Mouse (Mus musculus) frontal cortex, postnatal 14 days (tissue): ENCODE measurements around the gene Gm5737.

Experiments
- DNase-seq, 2 experiments: peaks; one replicate each; pipeline ENCODE4 v3.0.0; 2022; ENCODE audit warnings: low spot score in 2 of 2

Gene Gm5737

DNA sequence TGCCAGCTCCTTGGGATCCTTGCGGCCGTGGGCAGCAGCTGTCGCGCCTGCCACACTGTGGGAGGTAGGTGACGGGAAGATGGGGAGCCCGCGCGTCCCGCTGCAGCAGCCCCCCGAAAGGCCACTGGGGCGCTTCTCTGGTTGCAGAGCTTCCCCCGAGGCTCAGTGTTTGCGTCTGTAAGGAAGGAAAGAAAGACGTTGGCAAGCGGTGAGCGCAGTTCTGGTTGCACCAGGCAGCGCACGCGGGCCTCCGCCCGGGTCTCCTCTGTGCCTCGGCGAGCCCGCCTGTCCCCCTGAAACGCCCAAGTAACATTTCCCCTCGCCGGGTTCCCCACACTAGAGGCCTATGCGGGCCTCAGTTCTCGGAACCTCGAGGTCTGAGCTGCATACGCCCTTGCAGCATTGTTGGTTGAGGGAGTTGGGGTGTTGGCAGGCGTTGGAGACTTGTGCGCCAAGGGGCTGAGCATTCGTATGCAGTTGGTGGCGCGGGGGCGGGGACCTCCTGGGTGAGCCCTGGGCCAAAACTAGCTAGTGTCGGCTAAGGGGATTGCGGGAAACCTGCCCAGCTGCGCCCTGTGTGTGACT is 31.0 kb downstream of the Gm5737 start:
- DNase-seq: peak; percentile 78 to 84

- no peak for DNase-seq
Observed at GRCm38 (mm10) chr7:120843852-120844435, 31.8 kb downstream of the Gm5737 start.

DNA sequence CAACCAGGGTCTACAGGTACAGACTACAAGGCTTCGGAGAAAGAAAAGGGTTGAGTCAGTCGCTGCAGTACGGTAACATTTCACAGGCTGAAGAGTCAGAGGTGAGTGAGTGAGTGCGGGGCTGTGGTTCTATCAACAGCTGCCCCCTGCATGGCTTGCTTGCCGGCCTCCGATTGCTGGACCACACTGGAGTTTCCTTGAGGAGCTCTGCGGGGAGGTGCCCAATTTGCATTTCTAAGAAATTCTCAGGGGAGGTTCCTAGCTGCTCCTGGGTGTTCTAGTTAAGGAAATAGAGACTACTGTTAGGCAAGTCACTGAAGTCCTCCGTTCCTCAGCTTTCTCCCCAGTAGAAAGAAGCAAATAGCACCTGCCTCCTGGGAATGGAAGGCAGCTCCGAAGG is 32.5 kb downstream of the Gm5737 start:
- no peak for DNase-seq

DNA sequence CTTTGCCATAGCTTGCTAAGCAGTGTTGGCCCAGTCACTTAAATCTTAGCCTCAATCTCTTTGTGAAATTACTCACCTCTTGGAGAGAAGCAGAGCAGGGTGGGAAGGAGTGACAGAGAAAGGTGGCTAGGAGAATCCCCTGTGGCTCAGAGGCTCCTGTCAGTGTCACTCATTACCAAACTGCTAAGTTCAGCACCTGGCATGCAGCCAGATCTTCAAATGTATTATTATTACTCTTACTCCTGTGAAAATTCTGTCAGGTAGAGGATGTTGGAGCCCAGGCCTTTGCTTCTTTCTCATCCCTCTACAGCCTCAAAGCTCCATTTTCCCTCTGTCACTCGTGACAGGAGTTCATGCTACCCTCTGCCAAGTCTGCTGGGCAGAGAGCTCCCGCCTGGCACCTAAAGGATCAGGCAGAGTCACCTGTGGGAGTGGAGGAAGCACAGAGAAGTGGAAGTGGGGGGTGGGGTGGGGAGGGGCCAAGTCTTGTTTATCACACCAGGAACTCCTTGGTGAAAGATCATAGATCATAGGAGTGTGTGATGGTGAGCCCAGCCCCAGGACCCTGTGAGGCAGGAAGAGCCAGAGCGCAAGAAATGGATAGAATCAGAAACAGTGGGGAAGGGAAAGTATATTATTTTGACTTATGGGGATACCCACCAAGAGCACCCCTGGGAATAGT is 36.8 kb downstream of the Gm5737 start:
- no peak for DNase-seq

DNA sequence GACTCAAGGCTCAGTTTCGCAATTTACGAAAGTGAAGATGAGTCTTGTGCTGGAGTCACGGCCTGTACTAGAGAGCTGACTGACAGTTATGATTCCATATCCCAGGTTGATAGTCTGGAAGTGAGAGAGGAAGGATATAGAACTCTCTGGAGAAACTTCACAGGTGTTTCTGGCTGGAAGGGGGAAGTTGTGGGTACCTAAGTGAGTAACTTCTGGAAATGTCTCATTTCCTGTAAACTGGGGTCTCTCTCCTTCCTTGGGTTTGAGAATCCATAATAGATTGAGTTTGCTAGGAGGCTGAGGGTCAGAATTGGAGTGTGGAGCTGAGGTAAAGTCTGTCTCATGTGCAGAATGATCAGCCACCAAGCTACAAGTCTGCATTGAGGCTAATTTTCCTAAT is 38.0 kb downstream of the Gm5737 start:
- no peak for DNase-seq

- DNase-seq: no peak
Observed at GRCm38 (mm10) chr7:120859854-120860253, 47.7 kb downstream of the Gm5737 start.

- DNase-seq: no peak
Observed at GRCm38 (mm10) chr7:120860799-120861487, 48.8 kb downstream of the Gm5737 start.

- no peak for DNase-seq
Observed at GRCm38 (mm10) chr7:120861488-120862047, 49.4 kb downstream of the Gm5737 start.

DNA sequence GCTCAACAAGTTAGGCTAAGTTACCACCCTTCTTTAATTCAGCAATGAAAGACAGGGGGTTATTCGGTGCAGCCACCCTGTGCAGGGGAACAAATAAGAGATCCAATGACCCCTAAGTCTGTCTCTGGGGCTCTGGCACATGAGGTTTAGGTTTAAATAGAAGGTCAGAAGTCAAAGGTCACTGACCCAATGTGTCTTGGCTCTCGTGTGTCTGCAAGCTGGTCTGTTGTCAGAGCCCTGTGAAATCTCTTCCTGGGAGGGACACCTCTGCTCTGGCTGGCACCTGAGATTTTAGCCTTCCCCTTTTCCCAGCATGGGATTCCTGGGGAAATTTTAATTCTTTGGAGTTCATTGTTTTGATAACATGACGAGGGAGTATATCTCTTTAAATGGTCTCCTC is 50.0 kb downstream of the Gm5737 start:
- DNase-seq: no peak

- no peak for DNase-seq
Observed at GRCm38 (mm10) chr7:120862626-120863025, 50.5 kb downstream of the Gm5737 start.

- DNase-seq: no peak
Observed at GRCm38 (mm10) chr7:120863476-120863875, 51.3 kb downstream of the Gm5737 start.

DNA sequence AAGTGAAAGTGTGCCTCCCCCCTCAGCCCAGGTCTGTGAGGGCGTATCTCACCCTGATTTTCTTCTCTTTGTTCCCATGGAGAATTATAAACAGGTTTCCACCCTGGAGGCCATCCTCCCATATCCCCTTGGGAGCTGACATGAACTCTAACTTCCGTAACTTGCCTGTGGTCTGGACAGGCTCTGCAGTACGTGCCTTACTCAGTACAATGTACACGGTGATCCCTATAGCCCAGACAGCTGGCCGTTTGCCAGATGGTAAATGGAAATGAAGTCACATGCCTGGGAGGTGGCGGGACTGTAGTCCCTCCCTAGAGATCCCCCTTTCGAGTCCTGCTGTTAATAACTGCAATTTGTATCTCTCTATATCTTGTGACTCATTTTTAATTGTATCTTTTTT is 52.9 kb downstream of the Gm5737 start:
- DNase-seq: no peak

DNA sequence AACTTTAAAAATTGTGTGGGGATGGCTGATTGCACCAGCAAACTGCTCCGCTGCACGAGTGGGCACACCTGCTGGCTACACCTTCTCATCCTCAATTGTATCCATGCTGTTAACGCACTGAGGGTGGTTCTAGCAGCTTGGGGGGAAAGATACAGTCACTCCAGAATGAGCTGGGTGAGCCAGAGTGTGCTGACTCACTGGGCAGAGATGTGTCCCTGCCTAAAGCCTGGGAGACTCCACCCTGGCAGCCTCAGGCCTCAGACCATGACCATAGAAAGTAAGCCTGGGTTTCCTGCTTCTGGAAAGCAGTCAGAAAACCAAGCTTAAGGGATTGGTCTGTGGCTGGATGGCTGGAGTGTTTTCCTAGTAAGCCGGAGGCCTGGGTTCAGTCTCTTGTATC is 53.7 kb downstream of the Gm5737 start:
- DNase-seq: no peak

DNA sequence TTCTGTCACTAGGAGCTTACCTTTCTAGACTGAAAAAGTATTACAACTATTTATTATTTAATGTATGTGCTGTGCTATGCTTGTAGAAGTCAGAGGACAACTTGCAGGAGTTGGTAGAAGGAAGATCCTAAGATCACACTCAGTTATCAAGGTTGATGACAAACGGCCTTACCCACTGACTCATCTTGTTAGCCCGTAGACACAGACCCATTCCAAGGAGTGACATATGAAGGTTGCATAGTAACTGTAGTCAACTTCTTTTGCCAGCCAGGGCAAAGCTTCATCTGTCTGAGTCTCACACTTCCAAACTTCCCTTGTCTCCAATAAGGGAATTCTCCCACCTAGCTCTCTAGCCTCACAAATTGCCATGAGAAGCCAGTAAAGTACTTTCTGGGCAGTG is 54.5 kb downstream of the Gm5737 start:
- no peak for DNase-seq

GRCm38 (mm10) chr7:120867720-120868119 is 55.6 kb downstream of the Gm5737 start:
- DNase-seq: no peak

- no peak for DNase-seq
Observed at GRCm38 (mm10) chr7:120869883-120870282, 57.7 kb downstream of the Gm5737 start.

DNA sequence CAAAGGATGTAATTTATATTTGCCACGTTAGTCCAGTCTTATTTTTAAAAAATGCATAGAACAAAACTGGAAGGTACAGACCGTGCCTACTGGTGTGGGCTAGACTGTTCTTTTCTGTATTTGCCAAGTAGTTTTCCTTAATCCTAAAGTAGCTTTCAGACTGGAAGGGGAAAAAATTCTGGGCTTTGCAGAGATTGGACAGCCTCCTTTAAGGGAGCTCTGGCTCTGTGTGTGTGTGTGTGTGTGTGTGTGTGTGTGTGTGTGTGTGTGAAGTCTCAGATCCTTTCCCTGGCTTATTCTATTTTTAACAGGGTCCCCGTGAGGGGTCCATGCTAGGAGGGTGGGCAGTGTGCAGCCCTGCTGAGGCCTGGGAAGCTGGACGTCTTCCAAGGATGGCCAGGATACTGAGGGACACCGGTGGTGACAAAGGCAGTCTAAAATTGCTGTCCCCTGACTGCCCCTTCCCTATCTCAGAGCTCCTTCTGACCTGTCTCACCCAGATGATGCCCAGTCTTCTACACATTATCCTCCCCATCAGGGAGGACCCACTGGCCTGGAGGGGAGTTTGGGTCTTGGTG is 58.4 kb downstream of the Gm5737 start:
- DNase-seq: no peak

DNA sequence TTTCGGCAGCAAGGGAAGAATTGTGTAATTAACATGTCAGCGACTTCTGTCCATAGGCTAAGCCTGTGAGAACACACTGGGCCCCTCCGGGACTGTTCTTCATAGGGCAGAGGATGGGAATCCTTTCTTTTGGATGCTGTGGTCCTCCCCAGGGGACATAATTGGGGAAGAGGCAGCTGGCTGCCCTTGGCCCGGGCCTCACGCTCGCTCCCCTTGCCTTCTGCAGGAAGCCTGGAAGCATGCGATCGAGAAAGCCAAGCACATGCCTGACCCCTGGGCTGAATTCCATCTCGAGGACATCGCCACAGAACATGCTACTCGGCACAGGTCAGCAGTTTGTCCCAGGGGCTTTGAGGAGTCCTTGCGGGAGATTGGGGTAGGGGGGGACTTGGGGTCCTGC is 60.9 kb downstream of the Gm5737 start:
- no peak for DNase-seq

DNA sequence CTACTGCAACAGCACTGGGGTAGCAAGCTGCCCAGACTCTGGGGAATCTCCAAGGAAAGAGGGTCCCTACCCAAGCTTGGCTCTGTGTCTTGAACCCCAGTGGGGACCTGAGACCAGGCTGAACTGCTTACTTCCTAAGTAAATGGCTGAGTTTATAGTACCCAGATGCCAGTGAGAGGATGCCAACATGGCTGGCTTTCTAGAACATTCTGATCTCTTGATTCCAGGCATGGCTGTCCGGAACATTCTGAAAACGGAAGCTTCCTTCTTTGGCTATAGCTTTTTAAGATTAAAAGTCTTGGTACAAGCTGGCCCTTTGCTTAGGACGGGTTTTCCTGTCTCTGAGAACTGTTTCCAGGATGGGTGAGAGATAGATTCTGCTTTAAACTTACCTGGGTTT is 61.9 kb downstream of the Gm5737 start:
- no peak for DNase-seq

DNA sequence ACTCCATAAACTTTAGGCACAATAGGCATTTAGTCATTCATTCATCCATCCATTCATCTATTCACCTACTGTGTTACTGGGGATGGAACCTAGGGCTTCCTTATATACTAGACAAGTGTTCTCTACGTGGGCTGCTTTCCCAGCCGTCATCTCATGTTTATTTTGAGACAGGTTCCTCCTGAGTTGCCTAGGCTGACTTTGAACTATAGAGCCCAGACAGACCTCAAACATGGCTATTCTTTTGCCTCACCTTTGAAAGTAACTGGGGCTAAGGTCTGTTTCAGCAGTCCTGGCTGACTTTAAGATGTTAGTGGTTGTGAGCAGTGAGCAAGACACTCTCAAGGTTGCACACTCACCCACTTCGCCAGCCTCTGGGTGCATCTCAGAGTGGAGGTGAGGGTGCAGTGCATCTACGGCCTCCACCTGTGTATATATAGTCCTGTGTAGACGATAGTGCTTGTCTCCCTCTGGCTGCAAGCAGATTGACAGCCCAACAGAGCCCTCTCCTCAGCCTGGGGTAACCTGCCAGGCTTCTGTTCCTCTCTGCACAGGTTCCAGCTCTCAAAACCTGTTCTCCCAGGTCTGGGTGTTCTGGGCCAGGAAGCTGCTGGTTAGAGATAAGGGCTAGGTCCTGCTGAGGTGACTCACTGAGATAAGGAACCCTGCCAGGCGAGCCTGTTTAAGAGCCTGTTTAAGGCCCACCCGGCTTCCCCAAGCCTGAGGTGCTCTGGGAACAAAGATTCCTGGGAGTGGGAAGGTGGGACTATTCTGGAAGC is 62.8 kb downstream of the Gm5737 start:
- no peak for DNase-seq
